Mouse (Mus musculus): Measurements from ENCODE around the gene Zfp704. TPM values are rescaled to one million over a fixed set of nuclear protein-coding genes. Genes with fewer than 3 reads are reported as not detected.

Gene Zfp704
- total and polyA plus RNA-seq, 3 experiments = under 0.01 TPM; not detected in 2

DNA sequence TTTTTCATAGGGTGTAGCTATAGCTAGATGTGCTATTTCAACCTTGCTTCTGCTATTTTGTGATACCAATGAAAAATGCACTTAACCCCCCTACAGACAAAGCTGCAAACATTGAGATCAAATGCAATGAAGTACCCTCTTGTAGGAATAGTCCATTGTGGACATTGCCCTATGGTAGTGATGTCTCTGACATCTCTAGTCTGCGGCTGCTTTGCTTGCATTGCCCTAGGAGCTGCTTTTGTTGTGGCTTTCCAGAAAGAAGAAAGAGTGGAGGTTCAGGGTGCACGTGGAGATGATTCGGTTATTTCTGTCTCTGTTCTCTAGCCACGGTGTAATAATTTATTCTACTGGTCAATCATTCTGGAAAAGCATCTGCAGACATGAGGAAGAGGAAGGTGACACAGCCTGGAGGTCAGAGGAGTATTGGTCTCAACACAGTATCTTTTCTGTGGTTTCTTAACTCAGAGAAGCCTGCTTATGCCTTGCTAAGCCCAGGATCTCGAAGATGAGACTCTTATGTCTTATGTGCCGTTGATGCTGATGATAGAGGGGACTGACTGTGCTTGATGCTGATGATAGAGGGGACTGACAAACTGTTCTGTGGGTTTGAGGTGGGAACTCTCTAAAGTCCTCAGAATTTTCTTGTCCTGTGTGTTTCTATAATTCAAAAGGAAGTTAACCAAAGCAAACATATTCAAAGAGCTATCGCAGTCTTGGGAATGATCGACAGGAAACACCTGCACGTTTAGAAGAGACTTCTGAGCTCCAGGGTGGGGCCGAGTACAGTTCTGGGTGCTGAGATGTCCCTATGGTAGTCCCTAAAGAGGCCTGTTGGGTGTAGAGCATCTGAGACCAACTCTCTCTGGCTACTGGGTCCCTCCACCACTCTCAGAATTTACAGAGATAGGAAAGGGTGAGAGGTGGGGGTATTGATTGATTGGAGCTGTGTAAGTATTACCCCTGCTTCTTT, 23.4 kb upstream of the Zfp704 start:
- DNase-seq (ENCODE audit: low read depth, low spot score) = no peak
- no peaks in the 10 kb centered on the region for H3K79me2 ChIP-seq (ENCODE audit: control insufficient read depth, insufficient read depth, low read length, poor library complexity)
- H3K4me1 ChIP-seq (ENCODE audit: control insufficient read depth in 1 of 2, insufficient read depth in 2 of 2, low read length in 2 of 2) = no peaks in the 10 kb centered on the region
- no peak overlapping the region for H3K27ac ChIP-seq (ENCODE audit: control insufficient read depth, low read depth, low read length)
- H3K9ac ChIP-seq (ENCODE audit: control insufficient read depth, low read depth, low read length, poor library complexity, severe bottlenecking) = no peak overlapping the region
- no peak for TF ChIP-seq GATA1 (IDR thresholded peaks at IDR 0.05; ENCODE audit: low read depth, low read length)
- H3K36me3 ChIP-seq (ENCODE audit: control insufficient read depth in 1 of 2, insufficient read depth in 2 of 2, low read length in 2 of 2) = no peaks in the 10 kb centered on the region
- no peaks in the 10 kb centered on the region for H3K9me3 ChIP-seq (replicated peaks; ENCODE audit: insufficient read depth, low read length)
- no peak overlapping the region for H3K4me3 ChIP-seq (ENCODE audit: control insufficient read depth in 1 of 2, insufficient read depth in 1 of 2, low read depth in 2 of 2, low read length in 2 of 2)
- H3K27me3 ChIP-seq (ENCODE audit: control insufficient read depth in 1 of 2, insufficient read depth in 2 of 2, low read length in 2 of 2) = no peaks in the 10 kb centered on the region

DNA sequence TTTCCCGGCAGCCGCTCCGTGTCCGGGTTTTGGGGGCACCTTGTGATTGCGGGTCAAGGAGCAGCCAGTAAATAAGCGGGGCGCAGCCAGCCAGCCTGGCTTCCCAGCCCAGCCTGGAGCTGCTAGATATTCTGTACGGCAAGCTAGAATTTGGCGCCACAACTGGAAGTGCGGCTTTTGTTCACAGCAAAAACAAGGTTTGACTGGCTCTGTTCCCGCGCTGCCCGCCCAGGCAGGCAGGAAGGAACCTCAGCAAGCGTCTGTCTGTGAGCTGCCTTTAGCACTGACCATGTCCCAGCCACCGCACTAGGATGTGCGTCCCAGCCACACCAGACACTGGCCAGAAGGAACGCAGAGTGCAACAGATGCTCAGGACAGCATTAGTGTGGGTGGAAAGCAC, 20.1 kb upstream of the Zfp704 start:
- Histone ChIP-seq H3K4me1 (ENCODE audit: control insufficient read depth in 1 of 2, insufficient read depth in 2 of 2, low read length in 2 of 2) (no peaks in the 10 kb centered on the region), H3K9ac (ENCODE audit: control insufficient read depth, low read depth, low read length, poor library complexity, severe bottlenecking) (no peak overlapping the region), H3K27ac (ENCODE audit: control insufficient read depth, low read depth, low read length) (no peak overlapping the region), H3K9me3 (replicated peaks; ENCODE audit: insufficient read depth, low read length) (no peaks in the 10 kb centered on the region), H3K36me3 (ENCODE audit: control insufficient read depth in 1 of 2, insufficient read depth in 2 of 2, low read length in 2 of 2) (no peaks in the 10 kb centered on the region), H3K79me2 (ENCODE audit: control insufficient read depth, insufficient read depth, low read length, poor library complexity) (no peaks in the 10 kb centered on the region), H3K4me3 (ENCODE audit: control insufficient read depth in 1 of 2, insufficient read depth in 1 of 2, low read depth in 2 of 2, low read length in 2 of 2) (no peak overlapping the region), H3K27me3 (ENCODE audit: control insufficient read depth in 1 of 2, insufficient read depth in 2 of 2, low read length in 2 of 2) (no peaks in the 10 kb centered on the region)
- no peak for DNase-seq (ENCODE audit: low read depth, low spot score)
- TF ChIP-seq POLR2AphosphoS5 (IDR thresholded peaks at IDR 0.05; ENCODE audit: borderline replicate concordance, low read depth, low read length) = no peak
- TF ChIP-seq BHLHE40 (IDR thresholded peaks at IDR 0.05; ENCODE audit: borderline replicate concordance, low read depth, low read length) = no peak
- TF ChIP-seq NELFE (IDR thresholded peaks at IDR 0.05; ENCODE audit: low read depth, low read length) = no peak
- no peak for TF ChIP-seq UBTF (IDR thresholded peaks at IDR 0.05; ENCODE audit: borderline replicate concordance, insufficient read depth, low read depth, low read length)

DNA sequence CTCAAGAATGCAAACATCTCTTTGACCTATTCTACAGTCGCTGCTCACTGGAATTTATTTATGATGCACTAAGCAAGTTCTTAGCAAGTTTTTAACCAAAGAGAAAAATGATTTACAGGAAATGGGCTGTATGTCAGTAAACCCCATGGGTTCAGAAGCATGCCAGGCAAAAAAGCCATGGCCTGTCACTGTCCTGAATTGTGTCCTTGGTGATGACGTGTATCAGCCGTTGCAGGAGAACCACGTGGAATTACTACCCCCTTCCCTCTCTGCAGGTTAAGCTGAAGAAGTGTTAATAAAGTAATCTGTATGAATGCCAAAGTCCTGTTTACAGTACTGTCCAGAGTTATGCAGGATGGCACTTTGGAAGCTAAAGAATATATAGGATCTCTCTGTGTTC, 18.2 kb upstream of the Zfp704 start:
- Histone ChIP-seq H3K9me3 (replicated peaks; ENCODE audit: insufficient read depth, low read length) (no peaks in the 10 kb centered on the region), H3K36me3 (ENCODE audit: control insufficient read depth in 1 of 2, insufficient read depth in 2 of 2, low read length in 2 of 2) (no peaks in the 10 kb centered on the region), H3K9ac (ENCODE audit: control insufficient read depth, low read depth, low read length, poor library complexity, severe bottlenecking) (no peak overlapping the region), H3K4me3 (ENCODE audit: control insufficient read depth in 1 of 2, insufficient read depth in 1 of 2, low read depth in 2 of 2, low read length in 2 of 2) (no peak overlapping the region), H3K27ac (ENCODE audit: control insufficient read depth, low read depth, low read length) (no peak overlapping the region), H3K79me2 (ENCODE audit: control insufficient read depth, insufficient read depth, low read length, poor library complexity) (no peaks in the 10 kb centered on the region), H3K4me1 (ENCODE audit: control insufficient read depth in 1 of 2, insufficient read depth in 2 of 2, low read length in 2 of 2) (no peaks in the 10 kb centered on the region), H3K27me3 (ENCODE audit: control insufficient read depth in 1 of 2, insufficient read depth in 2 of 2, low read length in 2 of 2) (no peaks in the 10 kb centered on the region)
- no peak for TF ChIP-seq SIN3A (IDR thresholded peaks at IDR 0.05; ENCODE audit: low read length)
- no peak for TF ChIP-seq MAZ (IDR thresholded peaks at IDR 0.05; ENCODE audit: low read depth, low read length)
- no peak for TF ChIP-seq SMC3 (IDR thresholded peaks at IDR 0.05; ENCODE audit: low read depth, low read length)
- TF ChIP-seq TCF12 (IDR thresholded peaks at IDR 0.05; ENCODE audit: low read depth, low read length) = no peak
- TF ChIP-seq HCFC1 (IDR thresholded peaks at IDR 0.05; ENCODE audit: low read depth, low read length) = no peak
- TF ChIP-seq RCOR1 (IDR thresholded peaks at IDR 0.05; ENCODE audit: low read depth, low read length) = no peak
- no peak for TF ChIP-seq POLR2AphosphoS2 (IDR thresholded peaks at IDR 0.05; ENCODE audit: low read length)
- no peak for TF ChIP-seq NRF1 (IDR thresholded peaks at IDR 0.05; ENCODE audit: insufficient read depth, low read depth, low read length, poor library complexity, severe bottlenecking)
- TF ChIP-seq CTCF (IDR thresholded peaks at IDR 0.05 in 2 of 3, conservative IDR thresholded peaks at IDR 0.05 in 1 of 3; ENCODE audit: control insufficient read depth in 1 of 3, insufficient read depth in 1 of 3, low read depth in 2 of 3, low read length in 3 of 3, poor library complexity in 1 of 3, severe bottlenecking in 1 of 3) = no peak
- TF ChIP-seq E2F4 (IDR thresholded peaks at IDR 0.05; ENCODE audit: borderline replicate concordance, low read depth, low read length) = no peak
- TF ChIP-seq TAL1 (IDR thresholded peaks at IDR 0.05; ENCODE audit: low read length) = no peak
- TF ChIP-seq NELFE (IDR thresholded peaks at IDR 0.05; ENCODE audit: low read depth, low read length) = no peak
- no peak for TF ChIP-seq MAX (IDR thresholded peaks at IDR 0.05; ENCODE audit: low read length)
- no peak for TF ChIP-seq KAT2A (conservative IDR thresholded peaks at IDR 0.05; ENCODE audit: low read depth, low read length)
- no peak for TF ChIP-seq MXI1 (IDR thresholded peaks at IDR 0.05; ENCODE audit: low read depth, low read length)
- TF ChIP-seq POLR2A (IDR thresholded peaks at IDR 0.05; ENCODE audit: control insufficient read depth in 1 of 2, insufficient read depth in 1 of 2, low read depth in 1 of 2, low read length in 2 of 2, poor library complexity in 1 of 2) = no peak
- TF ChIP-seq GABPA (IDR thresholded peaks at IDR 0.05; ENCODE audit: low read depth, low read length) = no peak
- TF ChIP-seq MYB (IDR thresholded peaks at IDR 0.05; ENCODE audit: low read depth, low read length) = no peak
- TF ChIP-seq USF1 (IDR thresholded peaks at IDR 0.05; ENCODE audit: low read depth, low read length) = no peak
- DNase-seq (ENCODE audit: low read depth, low spot score) = no peak

Data from MEL (cell line).